Mouse (Mus musculus): Measurements from ENCODE around the gene Ubl4b. TPM values are rescaled to one million over a fixed set of nuclear protein-coding genes. Genes with fewer than 3 reads are reported as not detected.

Ubl4b gene
- polyA plus RNA-seq (2012; rRNA removed) = not detected in 2 replicates

GRCm38 (mm10) chr3:107554842-107555241 lies at the start of gene Ubl4b:
TSS of gene Ubl4b (minus strand) at chr3:107555073.

GRCm38 (mm10) chr3:107594662-107595263 lies 39.9 kb upstream of the Ubl4b start, which contains the start of gene Alx3:
TSS of gene Alx3 (plus strand) at chr3:107595031.

DNA sequence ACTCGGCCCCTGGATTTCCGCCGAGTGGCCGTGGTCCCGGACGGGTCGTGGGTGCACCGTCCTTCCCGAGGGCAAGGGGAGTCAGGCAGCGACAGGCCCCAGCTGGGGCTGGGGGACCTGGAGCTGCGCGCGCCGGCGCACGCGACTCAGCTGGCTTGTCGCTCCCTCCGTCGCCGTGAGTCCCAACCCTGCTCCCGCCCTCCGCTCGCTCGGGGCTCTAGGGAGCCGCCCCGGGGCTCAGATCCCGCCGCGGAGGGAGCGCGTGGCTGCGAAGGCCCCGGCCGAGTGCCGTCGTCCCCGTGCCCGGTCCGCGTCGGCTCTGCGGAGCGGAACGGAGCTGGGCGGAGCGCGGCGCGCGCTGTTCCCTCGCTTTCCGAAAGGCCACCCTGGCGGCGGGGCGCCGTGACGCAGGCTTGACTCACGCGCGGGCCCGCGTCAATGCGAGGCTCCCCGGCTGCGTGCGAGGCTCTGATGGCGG lies 37.2 kb downstream of the Ubl4b start, which contains the start of gene Slc6a17:
Slc6a17 (minus strand) TSS at position 388 of the 478 bp plus-strand sequence.

Other genes with a start within 250 kb of the Ubl4b start
- 3.2 TPM in 2 replicates for gene Rbm15, start 221.4 kb downstream of the Ubl4b start, polyA plus RNA-seq (2012; rRNA removed)
- 0.01 TPM in 1 of 2 replicates, not detected in the other for gene Kcnc4, start 95.5 kb downstream of the Ubl4b start, polyA plus RNA-seq (2012; rRNA removed)
- gene Slc6a17, start 37.1 kb downstream of the Ubl4b start, polyA plus RNA-seq (2012; rRNA removed) = 0.05 and 0.06 TPM in 2 replicates
- 0.01 TPM in 1 of 2 replicates, not detected in the other for gene Alx3, start 40.0 kb upstream of the Ubl4b start, polyA plus RNA-seq (2012; rRNA removed)
- not detected in 2 replicates for gene Gm10961, start 76.2 kb upstream of the Ubl4b start, polyA plus RNA-seq (2012; rRNA removed)
- 10.2 and 10.7 TPM in 2 replicates for gene Strip1, start 76.6 kb upstream of the Ubl4b start, polyA plus RNA-seq (2012; rRNA removed)
- gene Ahcyl1, start 141.5 kb upstream of the Ubl4b start, polyA plus RNA-seq (2012; rRNA removed) = 34.1 and 38.5 TPM in 2 replicates
- 5.3 and 6.5 TPM in 2 replicates for gene Csf1, start 205.4 kb upstream of the Ubl4b start, polyA plus RNA-seq (2012; rRNA removed)